Mouse (Mus musculus): Measurements from ENCODE around the gene Apoa4. TPM values are rescaled to one million over a fixed set of nuclear protein-coding genes. Genes with fewer than 3 reads are reported as not detected.

Gene Apoa4
- polyA plus RNA-seq, 1 experiment from 2014 or later, result 1,729 TPM

Other genes starting within 250 kb of the Apoa4 start
- gene Pafah1b2, start 228.0 kb upstream of the Apoa4 start, polyA plus RNA-seq (2015; fragmentation: Nextera tagmentation; extraction: Ambion mirVana), result 123 and 137 TPM in 2 replicates
- gene Sik3, start 227.9 kb upstream of the Apoa4 start, polyA plus RNA-seq (2015; fragmentation: Nextera tagmentation; extraction: Ambion mirVana), result 5.1 and 5.2 TPM in 2 replicates
- gene Apoa1, start 12.1 kb upstream of the Apoa4 start, polyA plus RNA-seq (2015; fragmentation: Nextera tagmentation; extraction: Ambion mirVana), result 3,214 and 4,275 TPM in 2 replicates
- gene Apoc3, start 5.1 kb upstream of the Apoa4 start, polyA plus RNA-seq (2015; fragmentation: Nextera tagmentation; extraction: Ambion mirVana), result 590 and 929 TPM in 2 replicates
- 0.33 and 0.35 TPM in 2 replicates for gene Apoa5, start 27.9 kb downstream of the Apoa4 start, polyA plus RNA-seq (2015; fragmentation: Nextera tagmentation; extraction: Ambion mirVana)
- 47.6 and 50.0 TPM in 2 replicates for gene Zpr1, start 32.4 kb downstream of the Apoa4 start, polyA plus RNA-seq (2015; fragmentation: Nextera tagmentation; extraction: Ambion mirVana)
- 17.0 and 19.4 TPM in 2 replicates for gene Bud13, start 42.3 kb downstream of the Apoa4 start, polyA plus RNA-seq (2015; fragmentation: Nextera tagmentation; extraction: Ambion mirVana)
- gene 4931429L15Rik, start 79.3 kb downstream of the Apoa4 start, polyA plus RNA-seq (2015; fragmentation: Nextera tagmentation; extraction: Ambion mirVana), result 0.11 TPM in 1 of 2 replicates, not detected in the other